Mouse (Mus musculus) G1E (cell line): ENCODE measurements around the gene Abcc3.

Source experiments
- CTCF ChIP-seq: IDR thresholded peaks from 2 replicates; pipeline ENCODE4 v1.5.1; 2012; ENCODE audit warnings: low read depth, low read length, inconsistent platforms, mixed read lengths
- GATA2 ChIP-seq: IDR thresholded peaks from 2 replicates; pipeline ENCODE4 v1.6.1; 2012; ENCODE audit warnings: low read depth, low read length, inconsistent platforms, borderline replicate concordance

DNA sequence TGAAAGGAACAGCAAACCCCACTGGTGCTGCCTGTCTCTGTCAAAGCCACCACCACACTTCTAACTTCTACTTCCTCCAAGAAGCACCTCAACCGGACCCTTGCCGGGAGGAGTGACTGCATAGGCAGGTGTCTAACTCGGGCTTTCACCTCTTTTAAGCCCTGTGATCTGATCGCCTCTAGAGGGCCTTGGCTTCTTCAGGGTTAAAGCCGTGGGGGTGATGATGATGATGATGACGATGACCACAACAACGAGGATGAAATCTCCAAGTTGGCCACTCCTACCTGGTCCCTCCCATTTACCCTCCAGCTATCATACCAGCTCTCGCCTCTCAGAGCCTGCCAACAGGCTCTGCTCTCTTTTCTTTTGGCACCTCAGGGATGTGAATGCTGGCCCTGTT, 13.1 kb downstream of the Abcc3 start:
- TF ChIP-seq CTCF (no peak), GATA2 (no peak)
